Mouse (Mus musculus): ENCODE measurements around the gene Ufd1.

Ufd1 gene

GRCm38 (mm10) chr16:18811468-18812384 lies at the start of gene Ufd1, which contains the start of gene Cdc45:
Gene Ufd1, plus strand, starts transcription at chr16:18811779.
Gene Cdc45, minus strand, starts transcription at chr16:18811987.
- in situ Hi-C loops (cut with MboI; ENCODE audit: unreplicated experiment in 2 of 2) = no loop called here

- in situ Hi-C loops (cut with MboI; ENCODE audit: unreplicated experiment in 2 of 2) = no loop called here
Measured at GRCm38 (mm10) chr16:18762960-18763359, 48.6 kb upstream of the Ufd1 start.

- in situ Hi-C loops (cut with MboI; ENCODE audit: unreplicated experiment in 2 of 2) = no loop called here
Measured at GRCm38 (mm10) chr16:18766390-18766789, 45.2 kb upstream of the Ufd1 start.

GRCm38 (mm10) chr16:18769501-18769900 lies 42.1 kb upstream of the Ufd1 start:
- in situ Hi-C loops (cut with MboI; ENCODE audit: unreplicated experiment in 2 of 2) = no loop called here

GRCm38 (mm10) chr16:18773936-18774335 lies 37.6 kb upstream of the Ufd1 start:
- in situ Hi-C loops (cut with MboI; ENCODE audit: unreplicated experiment in 2 of 2) = no loop called here

- in situ Hi-C loops (cut with MboI; ENCODE audit: unreplicated experiment in 2 of 2) = no loop called here
Measured at GRCm38 (mm10) chr16:18775621-18776555, 35.7 kb upstream of the Ufd1 start.

GRCm38 (mm10) chr16:18776556-18777100 lies 35.0 kb upstream of the Ufd1 start, which contains the start of gene Cldn5:
Gene Cldn5, plus strand, starts transcription at chr16:18776847.
- in situ Hi-C loops (cut with MboI; ENCODE audit: unreplicated experiment in 2 of 2) = no loop called here

- in situ Hi-C loops (cut with MboI; ENCODE audit: unreplicated experiment in 2 of 2) = no loop called here
Measured at GRCm38 (mm10) chr16:18777101-18778080, 34.2 kb upstream of the Ufd1 start.

- in situ Hi-C loops (cut with MboI; ENCODE audit: unreplicated experiment in 2 of 2) = no loop called here
Measured at GRCm38 (mm10) chr16:18778461-18778860, 33.1 kb upstream of the Ufd1 start.

- in situ Hi-C loops (cut with MboI; ENCODE audit: unreplicated experiment in 2 of 2) = no loop called here
Measured at GRCm38 (mm10) chr16:18781810-18782209, 29.8 kb upstream of the Ufd1 start.

GRCm38 (mm10) chr16:18785025-18785424 lies 26.6 kb upstream of the Ufd1 start:
- in situ Hi-C loops (cut with MboI; ENCODE audit: unreplicated experiment in 2 of 2) = no loop called here

- in situ Hi-C loops (cut with MboI; ENCODE audit: unreplicated experiment in 2 of 2) = no loop called here
Measured at GRCm38 (mm10) chr16:18785485-18785884, 26.1 kb upstream of the Ufd1 start.

GRCm38 (mm10) chr16:18786652-18787051 lies 24.9 kb upstream of the Ufd1 start:
- in situ Hi-C loops (cut with MboI; ENCODE audit: unreplicated experiment in 2 of 2) = no loop called here

- in situ Hi-C loops (cut with MboI; ENCODE audit: unreplicated experiment in 2 of 2) = no loop called here
Measured at GRCm38 (mm10) chr16:18788627-18789406, 22.8 kb upstream of the Ufd1 start.

- in situ Hi-C loops (cut with MboI; ENCODE audit: unreplicated experiment in 2 of 2) = loop anchor here (5.0 kb wide), 1 partner anchor 98 kb away; no protein-coding TSS in a partner anchor
Measured at GRCm38 (mm10) chr16:18795223-18795899, 16.2 kb upstream of the Ufd1 start.

GRCm38 (mm10) chr16:18796645-18797044 lies 14.9 kb upstream of the Ufd1 start:
- in situ Hi-C loops (cut with MboI; ENCODE audit: unreplicated experiment in 2 of 2) = loop anchor here (5.0 kb wide), 1 partner anchor 99 kb away; no protein-coding TSS in a partner anchor

- in situ Hi-C loops (cut with MboI; ENCODE audit: unreplicated experiment in 2 of 2) = loop anchor here (5.0 kb wide), 1 partner anchor 101 kb away; no protein-coding TSS in a partner anchor
Measured at GRCm38 (mm10) chr16:18798151-18798550, 13.4 kb upstream of the Ufd1 start.

- in situ Hi-C loops (cut with MboI; ENCODE audit: unreplicated experiment in 2 of 2) = loop anchor here (5.0 kb wide), 1 partner anchor 102 kb away; no protein-coding TSS in a partner anchor
Measured at GRCm38 (mm10) chr16:18798841-18799240, 12.7 kb upstream of the Ufd1 start.
